ENCODE assay signal across 14 mouse cellular contexts in genomic region chr1:105878416-105878815, GRCm38 (mm10).
DNase-seq lines count a peak whose midpoint lies in the region.
"Had no signal": no experiment of that assay in that cellular context is flagged by ENCODE, and none has a peak within 500 bp of the region (broad histone marks: within the 10 kb centered on the region; RNA-seq: fewer than 3 reads in every experiment).

No protein-coding gene starts in this region.

- intact Hi-C loops in heart, postnatal 36 days (cut with DNase I): no loop called here

- H3K4me3 ChIP-seq in heart, embryonic 10.5 days: no peak overlapping the region

- H3K36me3 ChIP-seq in heart, embryonic 10.5 days: no peaks in the 10 kb centered on the region
- H3K36me3 ChIP-seq: G1E had no signal

- H3K9me3 ChIP-seq in heart, embryonic 10.5 days: no peaks in the 10 kb centered on the region
- H3K9me3 ChIP-seq: G1E had no signal

- 82% methylated on average over 11 of the region's 11 CpGs for WGBS in heart, embryonic 10.5 days

- H3K27me3 ChIP-seq in heart, embryonic 10.5 days (ENCODE audit: insufficient read depth, poor library complexity, severe bottlenecking): no peaks in the 10 kb centered on the region
- H3K27me3 ChIP-seq: CH12.LX, Patski had no signal

- peak; percentile 84 for DNase-seq in heart, adult 11 months
- DNase-seq in heart, adult 8-10 months (ENCODE audit: low spot score): no peak
- DNase-seq in heart, embryonic 10.5 days (ENCODE audit: low spot score): peak; percentile 72
- no peak for DNase-seq in heart, postnatal 36 days
- DNase-seq: adrenal gland, adult 2 months; adrenal gland, adult 8-10 months; adrenal gland, postnatal 25 days; B cell, adult 2 months; cerebellum, adult 11 months; cerebellum, adult 11-12 months; cerebellum, adult 18-20 months had no signal

- peaks cover 19% of the 10 kb centered on the region for H3K4me1 ChIP-seq in heart, embryonic 10.5 days

- H3K27ac ChIP-seq in heart, embryonic 10.5 days: no peak overlapping the region

Comparison
In these comparisons a context has a peak if more than half of its experiments do, and no peak if none do; other contexts are left out.
1. DNase-seq: peak in heart, adult 11 months (single experiment) and heart, embryonic 10.5 days (single experiment); none in heart, adult 8-10 months (single experiment) and heart, postnatal 36 days (0 of 2).